Mouse (Mus musculus) ES-E14 (cell line): ENCODE measurements around the gene Zfp652. TPM values are rescaled to one million over a fixed set of nuclear protein-coding genes. Genes with fewer than 3 reads are reported as not detected.

ENCODE experiments used
- DNase-seq: peaks from one replicate; pipeline ENCODE4 v3.0.0-alpha.2; 2013; ENCODE audit warnings: low read depth, low spot score
- H3K27ac ChIP-seq: 2 replicates; pipeline ENCODE4 v1.5.1; 2012; ENCODE audit warnings: low read depth, mild to moderate bottlenecking, low read length, moderate library complexity, mixed read lengths; ENCODE audit not compliant: poor library complexity, insufficient read depth, severe bottlenecking
- H3K36me3 ChIP-seq: 2 replicates; pipeline ENCODE4 v1.6.1; 2012; ENCODE audit warnings: mild to moderate bottlenecking, low read length, moderate library complexity, mixed read lengths; ENCODE audit not compliant: control insufficient read depth, poor library complexity, insufficient read depth, severe bottlenecking
- H3K4me1 ChIP-seq, 2 experiments: fragments of 150-350 bp in 1 of 2; sonication (generic) in 1 of 2; 2 replicates each; pipeline ENCODE4 v1.6.1; 2012; ENCODE audit warnings: low read length in 2 of 2, mild to moderate bottlenecking in 1 of 2, mixed read lengths in 1 of 2; ENCODE audit not compliant: control insufficient read depth in 2 of 2, insufficient read depth in 2 of 2, poor library complexity in 1 of 2
- H3K4me3 ChIP-seq, 2 experiments: fragments of 150-350 bp in 1 of 2; sonication (generic) in 1 of 2; 2 replicates each; pipeline ENCODE4 v1.5.1; 2012; ENCODE audit warnings: low read length in 2 of 2, low read depth in 1 of 2, mild to moderate bottlenecking in 1 of 2, mixed read lengths in 1 of 2; ENCODE audit not compliant: insufficient read depth in 1 of 2, poor library complexity in 1 of 2, severe bottlenecking in 1 of 2
- H3K9ac ChIP-seq: 2 replicates; pipeline ENCODE4 v1.6.1; 2012; ENCODE audit warnings: low read depth, mild to moderate bottlenecking, low read length, mixed read lengths; ENCODE audit not compliant: poor library complexity, insufficient read depth, severe bottlenecking
- H3K9me3 ChIP-seq: fragments of 150-350 bp; sonication (generic); 2 replicates; pipeline ENCODE4 v1.6.1; 2012; ENCODE audit warnings: low read depth, mild to moderate bottlenecking, low read length; ENCODE audit not compliant: control insufficient read depth, insufficient read depth
- CHD2 ChIP-seq: IDR thresholded peaks from 2 replicates; pipeline ENCODE4 v1.6.1; 2014; ENCODE audit warnings: mild to moderate bottlenecking, low read depth, low read length, inconsistent platforms
- HCFC1 ChIP-seq: IDR thresholded peaks from 2 replicates; pipeline ENCODE4 v1.6.1; 2012; ENCODE audit warnings: low read length, inconsistent platforms, borderline replicate concordance; ENCODE audit not compliant: insufficient read depth
- MAFK ChIP-seq: IDR thresholded peaks from 2 replicates; pipeline ENCODE4 v1.6.1; 2014; ENCODE audit warnings: mild to moderate bottlenecking, low read depth, low read length, inconsistent platforms; ENCODE audit not compliant: insufficient read depth
- ZC3H11A ChIP-seq: IDR thresholded peaks from 2 replicates; pipeline ENCODE4 v1.6.1; 2012; ENCODE audit warnings: low read depth, mild to moderate bottlenecking, inconsistent platforms, low read length, borderline replicate concordance
- ZNF384 ChIP-seq: IDR thresholded peaks from 2 replicates; pipeline ENCODE4 v1.6.1; 2012; ENCODE audit warnings: low read depth, low read length, inconsistent platforms
- in situ Hi-C, 2 experiments: fragments of 600-800 bp; cut with MboI; formaldehyde crosslinking; loops; one replicate each; pipeline ENCODE4 v1.15.1; 2025; ENCODE audit warnings: low sequenced_read_pairs in 2 of 2, inconsistent platforms in 1 of 2; ENCODE audit not compliant: unreplicated experiment in 2 of 2
- total RNA-seq: library from RNA; depleted of rRNA; stranded (reverse); fragments of 300-350 nt; gene quantifications from 2 replicates; pipeline ENCODE4 v1.2.3, GENCODE M21; 2012

Gene Zfp652
- total RNA-seq, 1 experiment: 26.9 TPM

- Histone ChIP-seq H3K27ac (no peak overlapping the region), H3K36me3 (no peaks in the 10 kb centered on the region), H3K4me1 (peaks cover 9 to 14% of the 10 kb centered on the region in 2 experiments), H3K9me3 (no peaks in the 10 kb centered on the region), H3K9ac (no peak overlapping the region), H3K4me3 (no peak overlapping the region)
- TF ChIP-seq MAFK (no peak), ZC3H11A (no peak), ZNF384 (no peak), CHD2 (no peak)
- in situ Hi-C loops: no loop called here
- DNase-seq: no peak
These were observed 2.9 kb upstream of the Zfp652 start for GRCm38 (mm10) chr11:95709534-95710040.

DNA sequence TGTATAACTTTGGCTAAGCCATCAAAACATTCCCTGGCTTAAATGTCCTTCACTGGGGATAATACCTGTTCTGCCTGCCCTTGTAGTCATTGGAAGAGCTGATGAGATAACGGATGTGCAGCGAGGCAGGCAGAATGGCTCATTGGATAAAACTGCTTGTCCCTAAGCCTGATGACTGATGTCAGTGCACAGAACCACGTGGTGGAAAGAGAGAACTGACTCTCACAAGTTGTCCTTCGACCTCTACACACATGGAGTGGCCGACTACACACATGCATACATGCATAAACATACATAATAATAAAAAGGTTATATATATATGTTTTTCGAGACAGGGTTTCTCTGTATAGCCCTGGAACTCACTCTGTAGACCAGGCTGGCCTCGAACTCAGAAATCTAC, 2.0 kb upstream of the Zfp652 start:
- Histone ChIP-seq H3K9me3 (no peaks in the 10 kb centered on the region), H3K27ac (no peak overlapping the region), H3K36me3 (no peaks in the 10 kb centered on the region), H3K4me3 (no peak overlapping the region), H3K9ac (no peak overlapping the region), H3K4me1 (peaks cover 14 to 17% of the 10 kb centered on the region in 2 experiments)
- no peak for DNase-seq
- in situ Hi-C loops: no loop called here
- TF ChIP-seq HCFC1: no peak
- TF ChIP-seq ZNF384: no peak
- TF ChIP-seq MAFK: no peak
- no peak for TF ChIP-seq CHD2
- TF ChIP-seq ZC3H11A: no peak

DNA sequence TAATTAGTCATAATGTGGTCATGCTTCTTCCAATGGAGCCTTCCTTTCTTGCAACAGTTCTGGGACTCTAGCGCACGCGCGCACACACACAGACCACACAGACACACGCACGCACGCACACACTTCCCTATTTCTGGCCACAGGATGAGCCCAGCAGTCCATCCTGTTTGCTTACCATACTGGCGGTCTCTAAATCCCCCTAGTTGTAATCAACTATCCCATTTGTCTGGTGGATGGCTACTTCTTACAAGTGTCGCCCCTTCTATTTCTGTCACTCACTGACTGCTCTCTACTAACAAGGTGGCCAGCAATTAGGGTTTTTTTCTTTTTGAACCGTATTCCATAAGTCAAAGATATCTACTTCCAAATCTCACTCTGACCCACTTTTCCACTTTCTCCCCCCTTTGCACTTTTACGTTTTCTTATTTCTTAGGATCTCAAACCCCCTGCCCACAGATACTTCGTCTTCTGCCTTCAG, 349 bp upstream of the Zfp652 start:
- Histone ChIP-seq H3K9me3 (no peaks in the 10 kb centered on the region), H3K4me1 (peaks cover 12 to 24% of the 10 kb centered on the region in 2 experiments), H3K36me3 (no peaks in the 10 kb centered on the region), H3K9ac (peak overlapping the region; percentile 70), H3K4me3 (peak overlapping the region; percentile 25 to 59), H3K27ac (no peak overlapping the region)
- TF ChIP-seq MAFK (no peak), CHD2 (no peak), ZC3H11A (no peak), ZNF384 (no peak), HCFC1 (no peak)
- no peak for DNase-seq
- in situ Hi-C loops: no loop called here

DNA sequence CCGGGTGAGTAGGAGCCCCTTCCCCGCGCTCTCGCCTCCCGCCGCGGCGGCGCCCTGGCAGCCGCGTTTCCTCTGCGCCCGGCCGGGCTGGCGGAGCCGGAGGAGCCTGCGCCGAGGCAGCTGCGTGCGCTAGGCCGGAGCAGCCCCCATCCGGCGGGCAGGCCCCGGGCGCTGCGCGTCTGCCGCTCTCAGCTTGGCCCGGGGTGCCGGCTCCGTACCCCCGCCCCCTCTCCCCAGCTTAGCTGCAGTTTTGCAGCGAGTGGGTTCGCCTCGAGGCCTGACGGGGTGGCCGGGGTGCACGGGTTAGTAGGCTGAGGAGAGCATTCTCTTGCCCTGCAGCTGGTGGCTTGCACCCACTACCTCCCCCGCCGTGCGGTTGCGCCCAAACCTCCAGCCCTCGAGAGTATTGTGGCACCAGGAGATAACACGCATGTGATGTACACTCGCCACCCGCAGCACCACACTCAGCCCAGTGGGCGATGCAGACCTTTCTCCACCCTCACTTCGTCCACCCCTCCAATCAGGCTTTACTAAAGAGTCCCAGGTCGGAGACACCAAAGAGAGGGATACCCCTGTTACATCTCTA, 845 bp downstream of the Zfp652 start:
- TF ChIP-seq CHD2: no peak
- no peak for TF ChIP-seq ZC3H11A
- TF ChIP-seq HCFC1: no peak
- TF ChIP-seq ZNF384: no peak
- TF ChIP-seq MAFK: no peak
- Histone ChIP-seq H3K36me3 (no peaks in the 10 kb centered on the region), H3K27ac (peak overlapping the region; percentile 83), H3K4me3 (peak overlapping the region; percentile 74 to 81), H3K4me1 (peaks cover 9 to 21% of the 10 kb centered on the region in 2 experiments; a peak in 3 of 4 replicates), H3K9ac (peak overlapping the region; percentile 78), H3K9me3 (no peaks in the 10 kb centered on the region)
- DNase-seq: no peak
- in situ Hi-C loops: no loop called here

GRCm38 (mm10) chr11:95713811-95714241, 1.4 kb downstream of the Zfp652 start:
- Histone ChIP-seq H3K36me3 (no peaks in the 10 kb centered on the region), H3K9ac (peak overlapping the region; percentile 78), H3K9me3 (no peaks in the 10 kb centered on the region), H3K4me3 (peak overlapping the region; percentile 74 to 81), H3K27ac (no peak overlapping the region; the same call in 1 of the 2 replicates), H3K4me1 (peaks cover 9 to 18% of the 10 kb centered on the region in 2 experiments; a peak in 3 of 4 replicates)
- in situ Hi-C loops: no loop called here
- no peak for DNase-seq
- TF ChIP-seq CHD2 (no peak), ZC3H11A (no peak), HCFC1 (no peak)
